Mouse (Mus musculus) T-helper 17 cell (primary cell): ENCODE results near the gene Kcnip1.

Source experiments
- in situ Hi-C, 2 experiments: fragments of 300-600 bp; cut with MboI, MseI; formaldehyde crosslinking; loops; 1 replicate in 1 of 2; 2 replicates in 1 of 2; pipeline ENCODE4 v1.15.1; 2025; ENCODE audit warnings: high pct_unique_total_duplicates in 2 of 2

Kcnip1 gene

DNA sequence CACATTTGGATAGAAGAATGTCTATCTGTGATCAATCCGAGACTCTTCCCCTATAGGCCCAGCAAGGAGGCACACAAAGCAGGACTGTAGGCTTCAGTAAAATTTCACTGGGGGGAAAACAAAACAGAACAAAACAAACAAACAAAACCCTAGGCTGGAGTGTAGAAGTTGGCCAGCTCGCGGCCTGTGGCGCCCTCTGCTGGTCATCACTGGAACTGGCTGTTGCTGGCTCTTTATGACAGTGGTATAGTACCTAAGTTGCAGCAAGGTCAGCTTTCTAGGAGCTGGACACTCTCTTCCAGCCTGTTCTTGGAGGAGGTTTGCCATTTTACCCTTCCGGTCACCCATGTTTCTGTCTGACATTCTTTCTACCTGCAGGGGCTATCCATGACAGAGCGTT is 75.4 kb downstream of the Kcnip1 start:
- in situ Hi-C loops: loop anchor here in 1 of 2 experiments (5.0 kb wide), 1 partner anchor 185 kb away; no protein-coding TSS in a partner anchor

DNA sequence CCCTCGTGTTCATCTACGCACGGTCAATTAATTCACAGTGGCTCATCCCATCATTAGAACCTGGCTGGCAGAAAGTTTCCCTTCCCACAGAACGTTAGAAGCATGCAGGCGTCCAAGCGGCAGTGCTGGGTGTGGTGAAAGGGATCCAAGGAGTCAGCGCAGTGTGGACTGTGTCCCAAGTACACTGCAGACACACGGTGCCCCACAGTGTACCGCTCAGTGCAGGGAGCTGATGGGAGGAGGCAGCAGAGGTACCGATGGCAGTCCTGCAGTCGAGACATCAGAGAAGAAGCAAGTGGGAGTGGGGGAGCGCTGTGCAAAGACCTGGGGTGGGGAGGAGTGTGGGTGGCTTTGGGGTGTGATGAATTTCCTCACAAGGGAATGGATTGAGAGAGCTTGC is 78.7 kb downstream of the Kcnip1 start:
- in situ Hi-C loops: loop anchor here in 1 of 2 experiments (5.0 kb wide), 1 partner anchor 182 kb away; no protein-coding TSS in a partner anchor

DNA sequence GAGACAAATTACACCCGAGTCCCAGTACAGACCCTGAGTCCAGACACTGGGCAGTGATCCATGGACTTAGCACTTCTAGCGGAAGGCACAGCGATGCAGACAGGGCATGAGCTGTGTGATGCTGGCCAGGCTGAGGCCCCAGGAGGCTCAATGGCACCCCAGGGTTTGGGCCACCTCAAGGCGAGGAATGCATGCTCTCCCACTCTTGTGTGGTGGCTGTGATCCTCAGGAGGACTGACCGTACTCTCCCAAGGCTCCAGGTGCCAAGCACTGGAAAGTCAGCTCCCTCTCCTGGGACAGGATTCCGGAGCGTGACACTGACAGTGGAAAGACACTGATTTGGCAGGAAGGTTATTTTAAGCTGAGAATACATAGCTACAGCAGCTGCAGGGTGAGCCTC is 79.9 kb downstream of the Kcnip1 start:
- in situ Hi-C loops: loop anchor here in 1 of 2 experiments (5.0 kb wide), 1 partner anchor 181 kb away; no protein-coding TSS in a partner anchor

DNA sequence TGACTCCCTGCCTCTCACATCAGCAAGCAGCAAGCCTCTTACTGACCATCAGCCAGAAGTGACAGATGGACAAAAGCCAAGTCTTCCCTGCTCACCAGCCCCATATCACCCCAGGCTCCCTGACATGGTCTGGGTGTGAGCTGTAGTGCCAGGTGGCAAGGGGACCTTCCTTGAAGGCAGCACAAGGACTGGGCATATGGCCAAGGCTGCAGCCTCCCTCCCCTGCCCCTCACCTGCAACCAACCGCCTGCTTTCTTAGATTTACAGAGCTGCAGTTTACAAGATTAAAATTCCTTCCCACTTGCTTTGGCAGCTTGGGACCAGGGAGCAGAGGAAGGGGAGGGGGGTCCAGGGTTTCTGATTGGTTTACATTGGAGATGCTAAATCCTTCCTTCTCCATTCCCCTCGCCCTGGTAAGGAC is 80.8 kb downstream of the Kcnip1 start:
- in situ Hi-C loops: loop anchor here in 1 of 2 experiments (5.0 kb wide), 1 partner anchor 180 kb away; no protein-coding TSS in a partner anchor

DNA sequence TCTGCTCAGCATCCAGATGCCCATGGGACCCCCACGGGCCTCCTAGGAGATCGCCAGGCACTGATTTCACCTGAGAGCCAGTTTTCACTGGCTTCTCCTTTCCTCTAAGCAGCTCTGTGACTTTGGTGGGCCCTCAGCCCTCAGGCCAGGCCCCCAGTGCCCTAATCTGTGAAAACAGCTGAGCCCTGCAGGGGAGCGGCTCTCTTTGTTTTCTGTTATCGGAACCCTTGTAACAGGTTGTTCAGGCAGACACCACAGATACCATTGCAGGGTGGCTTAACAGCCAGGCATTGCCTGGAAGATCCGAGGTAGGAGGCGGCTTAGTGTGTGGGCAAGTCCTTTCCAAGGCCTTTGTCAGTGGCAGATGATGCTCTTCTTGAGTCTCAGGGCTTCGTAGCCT is 82.0 kb downstream of the Kcnip1 start:
- in situ Hi-C loops: loop anchor here in 1 of 2 experiments (5.0 kb wide), 1 partner anchor 179 kb away; no protein-coding TSS in a partner anchor

DNA sequence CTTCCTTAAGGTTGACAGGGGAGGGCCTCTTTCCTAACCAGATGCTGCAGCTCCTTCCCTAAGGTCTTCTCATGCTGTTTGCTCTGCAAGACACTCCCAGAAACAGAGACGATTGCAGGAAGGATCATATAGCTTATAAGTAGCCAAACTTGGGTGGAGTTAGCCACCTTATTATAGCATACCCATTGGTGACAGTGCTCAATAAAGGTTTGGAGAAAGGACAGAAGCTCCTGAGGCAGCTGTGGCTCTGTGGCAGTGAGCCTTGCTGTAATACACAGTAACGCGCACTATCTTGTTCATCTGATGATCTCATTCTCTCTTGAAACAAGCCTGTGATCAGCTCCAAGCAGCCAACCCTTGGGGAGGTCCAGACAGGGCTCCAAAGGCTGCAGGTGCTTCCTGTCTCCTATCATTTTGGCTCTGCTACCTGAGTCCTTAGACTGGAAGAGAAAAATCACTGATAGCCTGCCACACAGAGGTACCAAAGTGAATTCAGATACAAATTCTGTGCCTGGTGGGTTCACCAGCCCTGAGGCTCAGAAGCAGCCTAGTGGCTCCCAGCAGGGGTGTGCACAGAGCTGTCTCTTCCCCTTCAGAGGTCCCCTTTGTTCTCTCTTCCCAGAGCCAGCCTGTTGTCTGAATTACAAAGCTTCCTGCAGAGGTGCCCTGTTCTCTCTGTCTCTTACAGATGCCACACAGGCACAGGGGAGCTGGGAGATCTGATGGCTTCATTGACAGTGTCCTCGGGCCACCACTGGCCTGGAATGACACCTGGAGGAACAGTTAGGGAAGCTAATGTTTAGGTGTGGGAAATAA is 84.4 kb downstream of the Kcnip1 start:
- in situ Hi-C loops: no loop called here

DNA sequence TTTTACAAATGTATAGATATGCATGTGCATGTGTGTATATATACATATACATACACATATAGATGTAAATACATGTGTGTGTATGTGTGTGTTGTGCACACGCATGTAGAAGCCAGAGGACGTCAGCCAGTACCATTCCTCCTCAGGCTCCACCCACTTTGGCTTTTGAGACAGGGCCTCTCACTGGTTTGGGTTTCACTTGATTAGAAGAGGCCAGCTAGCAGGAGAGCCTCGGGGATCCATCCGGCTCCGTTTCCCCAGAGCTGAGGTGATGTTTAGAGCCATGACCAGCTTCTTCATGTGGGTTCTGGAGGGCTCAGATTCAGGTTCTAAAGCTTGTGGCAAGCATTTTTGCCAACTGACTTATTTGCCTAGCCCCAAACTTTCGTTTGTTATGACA is 89.5 kb downstream of the Kcnip1 start:
- in situ Hi-C loops: no loop called here

DNA sequence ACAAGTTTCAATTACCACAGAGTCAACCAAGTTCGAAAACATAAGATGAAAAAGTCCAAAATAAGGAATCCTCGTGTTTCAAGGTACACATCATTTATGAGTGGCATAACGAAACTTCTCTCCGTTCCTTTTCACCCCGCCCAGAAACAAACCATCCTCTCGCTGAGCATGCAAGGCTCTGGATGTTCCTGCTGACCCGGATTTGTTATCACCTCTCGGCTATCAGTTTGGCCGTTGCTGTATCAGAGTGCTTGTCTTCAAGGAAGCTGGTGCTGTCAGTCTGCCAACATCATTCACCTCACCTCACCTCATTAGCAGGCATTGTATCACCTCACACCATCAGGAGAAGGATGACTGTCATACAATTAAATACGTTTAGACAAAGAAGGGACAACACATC is 90.6 kb downstream of the Kcnip1 start:
- in situ Hi-C loops: no loop called here

DNA sequence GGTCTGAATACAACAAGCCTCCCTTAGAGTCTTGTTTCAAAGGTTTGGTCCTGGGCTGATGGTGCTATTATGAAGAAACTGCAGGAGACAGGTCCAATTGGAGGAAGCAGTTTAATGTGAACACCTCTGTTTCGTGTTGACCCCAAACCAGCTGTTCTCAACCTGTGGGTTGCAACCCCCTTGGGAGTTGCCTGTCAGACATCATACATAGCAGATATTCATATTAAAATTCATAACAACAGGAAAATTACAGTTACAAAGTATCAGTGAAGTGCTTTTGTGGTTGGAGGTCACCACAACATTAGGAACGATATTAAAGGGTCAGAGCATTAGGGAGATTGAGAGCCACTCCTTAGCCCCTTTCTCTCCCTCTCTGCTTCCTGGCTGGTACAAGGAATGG is 91.2 kb downstream of the Kcnip1 start:
- in situ Hi-C loops: no loop called here

DNA sequence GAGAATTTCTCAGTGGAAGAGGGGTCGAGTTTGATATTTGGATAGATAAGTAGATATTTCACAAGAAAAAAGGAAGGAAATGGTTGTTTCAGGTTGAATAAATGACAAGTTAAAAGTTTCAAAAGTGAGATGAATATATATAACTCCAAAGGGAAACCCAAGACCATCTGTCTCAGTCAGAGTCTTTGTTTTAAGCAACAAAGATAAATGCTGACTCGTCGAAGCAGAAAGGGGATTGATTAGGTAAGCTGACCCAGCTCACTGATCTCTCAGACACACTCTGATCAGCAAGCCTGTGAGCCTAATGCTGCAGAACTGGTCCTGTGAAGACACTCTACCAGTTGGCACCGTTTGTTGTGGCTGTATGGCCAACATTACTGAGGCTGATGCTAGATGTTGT is 101.9 kb downstream of the Kcnip1 start:
- in situ Hi-C loops: no loop called here

DNA sequence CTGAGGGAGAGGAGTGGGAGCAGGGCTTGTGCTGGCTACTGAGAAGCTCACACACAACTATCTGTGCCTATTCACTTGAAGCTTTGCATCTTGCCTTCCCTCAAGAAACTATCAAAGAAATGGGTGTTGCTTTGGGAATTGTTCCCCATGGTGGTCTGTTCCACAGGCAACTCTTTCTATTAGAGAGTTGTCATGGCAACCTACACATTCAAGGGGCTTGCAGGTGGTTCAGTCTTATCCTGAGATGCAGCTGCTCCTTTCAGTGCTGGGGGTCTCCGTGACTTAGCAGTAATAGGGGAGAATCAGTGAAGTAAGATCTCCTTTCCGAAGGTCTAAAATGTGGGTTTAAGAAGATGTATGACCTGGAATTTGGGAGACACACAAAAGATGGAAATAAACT is 102.6 kb downstream of the Kcnip1 start:
- in situ Hi-C loops: no loop called here

DNA sequence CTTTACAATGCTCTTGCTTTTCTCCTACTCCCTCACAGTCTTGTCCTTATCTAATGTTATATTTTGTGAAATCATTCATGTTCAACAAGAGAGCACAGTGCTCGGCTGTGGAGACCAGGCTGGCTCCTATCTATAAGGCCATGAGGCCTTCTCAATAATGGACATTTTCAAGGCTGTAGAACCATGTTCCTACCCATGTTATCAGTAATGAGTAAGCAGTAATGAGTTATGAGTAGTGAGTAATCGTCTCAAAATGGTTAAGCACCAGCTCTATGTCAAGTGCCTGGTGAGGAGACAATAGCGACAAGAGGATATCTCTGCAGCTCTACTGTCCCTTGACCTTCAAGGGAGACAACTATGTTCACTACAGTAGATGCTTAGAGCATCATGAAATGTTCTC is 105.3 kb downstream of the Kcnip1 start:
- in situ Hi-C loops: no loop called here

DNA sequence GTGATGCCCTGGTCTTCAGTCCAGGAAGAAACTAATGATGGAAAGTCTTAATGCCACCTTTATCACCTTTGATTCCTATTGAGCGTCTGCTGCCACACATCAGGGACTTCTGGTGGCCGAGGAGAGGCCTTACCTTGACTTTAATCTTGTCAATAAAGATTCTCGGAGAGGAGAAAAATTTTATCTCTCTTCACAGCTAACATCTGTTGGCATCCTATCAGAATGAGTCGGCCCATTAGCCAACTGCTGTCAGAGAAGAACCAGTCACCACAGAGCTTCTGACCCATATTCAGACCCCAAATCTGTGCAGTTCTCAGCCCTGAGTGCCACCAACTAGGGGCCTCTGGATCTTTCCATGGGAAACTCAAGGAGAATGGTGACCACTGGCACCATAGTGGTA is 107.0 kb downstream of the Kcnip1 start:
- in situ Hi-C loops: no loop called here

DNA sequence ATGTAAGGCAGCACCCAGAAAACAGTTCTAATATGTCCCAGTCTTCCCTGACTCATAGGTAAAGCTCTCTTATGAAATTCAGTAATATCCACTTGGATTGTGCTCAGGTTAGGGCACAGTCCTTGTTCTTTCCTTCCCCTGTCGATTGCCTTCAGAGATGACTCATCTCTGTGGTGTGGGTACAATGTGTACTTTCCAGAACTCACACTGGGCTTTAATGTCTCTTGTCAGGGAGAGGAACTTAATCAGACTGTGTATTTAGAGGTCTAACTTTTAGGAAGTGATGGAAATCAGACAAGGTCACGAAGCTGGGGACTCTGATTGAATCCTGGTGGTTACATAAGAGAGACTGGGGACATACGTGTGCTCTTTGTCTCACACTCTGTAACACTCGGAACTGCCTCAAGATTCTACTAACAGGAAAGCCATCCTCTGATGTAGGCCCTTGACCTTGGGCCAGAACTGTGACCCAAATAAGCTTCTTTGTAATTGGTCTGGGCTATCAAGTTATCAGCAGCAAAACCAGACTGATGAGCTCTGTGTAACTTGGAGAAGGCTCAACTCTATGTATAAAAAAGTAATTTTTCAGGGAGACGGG is 110.1 kb downstream of the Kcnip1 start:
- in situ Hi-C loops: no loop called here

DNA sequence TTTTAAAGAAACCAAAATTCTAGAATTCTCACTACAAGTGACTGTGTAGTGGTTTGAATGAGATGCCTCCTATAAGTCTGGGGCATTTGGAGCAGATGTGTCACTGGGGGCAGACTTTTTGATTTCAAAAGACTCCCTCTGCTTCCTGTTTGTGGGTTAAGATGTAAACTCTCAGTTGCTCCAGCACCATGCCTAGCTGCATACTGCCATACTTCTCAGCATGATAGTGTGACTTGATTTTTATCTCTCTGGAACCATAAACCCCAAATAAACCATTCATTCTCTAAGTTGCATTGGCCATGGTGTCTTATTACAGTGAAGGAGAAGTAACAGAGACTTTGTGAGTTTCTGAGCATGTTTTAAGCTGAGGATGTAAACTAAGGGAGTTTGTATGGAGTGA is 118.0 kb downstream of the Kcnip1 start:
- in situ Hi-C loops: no loop called here

DNA sequence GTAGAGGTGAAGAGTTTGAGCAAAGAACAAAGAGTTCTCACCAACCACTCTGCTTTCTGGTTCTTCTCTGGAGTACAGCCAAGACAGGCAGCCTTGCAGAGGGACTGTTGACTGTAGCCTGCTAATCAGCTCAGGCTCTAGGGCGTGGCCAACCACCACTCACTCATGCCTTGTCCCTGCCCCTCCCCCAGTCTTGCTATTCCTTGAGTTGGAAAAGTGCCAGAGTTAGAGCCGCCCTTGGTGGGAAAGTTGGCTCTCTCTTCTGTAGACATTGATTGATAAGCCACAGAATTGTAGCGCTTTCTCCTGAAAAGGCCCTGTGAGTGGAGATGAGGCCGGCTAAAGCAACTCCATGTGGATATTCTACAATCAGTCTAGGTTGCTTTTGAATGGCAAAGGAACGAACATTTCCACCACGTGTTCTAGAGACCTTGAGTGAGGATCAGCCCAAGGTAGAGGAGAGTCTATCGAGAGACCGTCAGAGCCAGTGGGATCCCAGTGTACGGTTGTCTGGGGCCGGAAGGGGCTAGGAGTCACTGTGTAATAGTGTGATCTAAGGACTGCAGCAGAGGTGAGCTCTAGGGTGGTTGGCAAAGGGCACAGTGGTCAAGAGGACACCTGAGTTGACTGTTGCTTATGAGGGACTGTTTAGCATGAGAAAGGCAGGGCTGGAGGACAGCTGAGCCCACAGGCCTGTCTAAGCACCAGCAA is 119.7 kb downstream of the Kcnip1 start:
- in situ Hi-C loops: no loop called here

DNA sequence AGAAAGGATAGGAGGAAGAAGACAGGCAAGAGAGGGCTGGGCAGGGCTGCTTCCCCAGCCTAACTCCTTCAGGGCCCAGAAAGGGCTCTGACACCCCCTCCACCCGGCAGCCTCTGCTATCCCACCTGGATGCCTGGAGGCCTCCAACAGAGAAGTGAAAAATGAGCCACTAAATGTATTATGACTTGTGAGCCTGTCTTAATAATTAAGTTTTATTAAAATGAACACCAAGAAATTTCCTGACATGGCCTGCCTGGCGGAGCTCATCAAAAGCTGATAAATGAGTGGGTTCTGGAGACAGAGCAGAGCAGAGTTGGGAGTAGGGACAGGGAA is 120.3 kb downstream of the Kcnip1 start:
- in situ Hi-C loops: no loop called here

DNA sequence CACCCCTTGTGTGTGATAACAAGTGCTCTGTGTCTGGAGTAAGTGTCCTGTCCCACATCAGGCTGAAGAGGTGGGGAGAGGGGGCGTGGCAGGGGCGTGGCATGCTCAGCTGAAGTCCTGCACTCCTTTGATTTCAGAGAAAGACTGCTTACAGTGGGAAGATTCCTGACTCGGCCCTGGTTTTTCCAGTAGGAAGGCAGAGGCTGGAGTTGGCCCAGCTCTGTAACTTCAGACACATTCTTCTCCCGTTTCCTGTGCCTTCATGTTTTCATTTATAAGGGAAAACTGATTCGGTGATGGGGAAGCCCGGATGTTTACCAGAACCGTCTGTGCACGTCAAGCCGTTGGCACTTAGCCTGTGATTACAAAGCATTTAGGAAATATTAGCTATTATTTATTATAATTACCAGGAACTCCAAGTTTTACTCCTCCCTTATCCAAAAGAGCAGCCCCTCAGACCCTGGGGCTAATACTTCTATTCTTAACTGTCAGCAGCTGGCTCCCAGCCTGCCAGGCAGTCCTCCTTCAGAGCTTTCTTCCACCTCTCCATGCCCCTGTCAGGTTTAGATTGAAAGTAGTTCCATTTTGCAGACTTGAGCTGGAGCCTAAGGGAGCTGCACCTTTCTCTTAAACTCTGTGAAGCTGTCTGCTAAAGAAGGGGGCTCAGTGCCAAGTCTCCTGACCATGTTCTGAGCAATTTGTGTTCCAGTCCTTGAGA is 120.8 kb downstream of the Kcnip1 start:
- in situ Hi-C loops: no loop called here

DNA sequence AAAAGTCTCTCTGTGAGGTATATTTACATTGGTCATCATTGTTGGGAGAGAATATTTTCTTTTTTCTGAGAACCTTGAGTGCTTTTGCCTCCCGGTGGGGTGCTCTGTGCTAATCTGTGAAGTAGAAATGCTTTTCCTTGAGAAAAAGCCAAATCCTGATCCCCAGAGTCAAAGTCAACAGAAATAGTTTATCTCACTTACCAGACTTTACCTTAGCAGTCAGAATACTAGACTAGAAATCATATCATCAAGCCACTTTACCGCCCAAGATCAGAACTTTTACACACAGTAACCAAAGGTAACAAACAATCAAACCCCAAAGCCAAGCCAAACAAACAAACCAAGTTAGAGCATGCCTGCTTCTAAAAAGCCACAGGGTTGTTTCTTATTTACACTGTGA is 122.7 kb downstream of the Kcnip1 start:
- in situ Hi-C loops: no loop called here

DNA sequence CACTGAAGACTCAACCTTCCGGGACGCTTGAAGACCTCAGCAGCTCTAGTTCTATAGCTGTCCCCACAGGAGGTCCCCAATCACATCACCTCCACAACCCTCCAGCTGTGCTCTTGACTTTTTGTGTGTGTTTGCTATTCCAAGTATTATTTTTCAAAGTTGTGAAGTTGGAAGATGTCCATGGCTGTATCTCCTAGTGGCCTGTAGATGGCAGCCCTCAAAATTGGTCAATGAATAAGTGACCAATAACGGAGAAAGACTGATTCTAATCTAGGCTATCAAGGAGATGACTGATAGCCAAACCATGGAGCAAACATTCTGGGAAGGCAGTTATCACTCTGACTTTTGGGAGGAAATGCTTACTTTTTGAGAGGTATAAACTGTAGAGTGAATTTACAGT is 123.4 kb downstream of the Kcnip1 start:
- in situ Hi-C loops: no loop called here

DNA sequence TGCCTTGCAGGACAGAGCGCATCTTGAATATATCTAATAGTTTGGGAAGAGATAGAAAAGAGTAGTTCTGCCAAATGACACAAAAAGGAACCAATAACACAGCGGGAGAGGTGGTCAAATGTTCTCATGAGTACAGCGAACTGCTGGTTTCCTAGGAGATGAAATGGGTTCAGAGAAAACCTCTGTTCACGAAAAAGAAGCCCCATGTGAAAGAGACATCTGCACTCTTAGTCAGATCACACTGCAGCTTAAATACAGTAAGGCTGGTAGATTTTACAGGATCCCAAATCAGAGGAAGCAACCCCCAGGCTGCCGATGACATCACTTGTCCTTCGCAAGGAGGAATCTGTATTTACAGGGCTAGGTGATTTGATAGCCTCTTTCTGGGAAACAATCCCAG is 126.2 kb downstream of the Kcnip1 start:
- in situ Hi-C loops: no loop called here

DNA sequence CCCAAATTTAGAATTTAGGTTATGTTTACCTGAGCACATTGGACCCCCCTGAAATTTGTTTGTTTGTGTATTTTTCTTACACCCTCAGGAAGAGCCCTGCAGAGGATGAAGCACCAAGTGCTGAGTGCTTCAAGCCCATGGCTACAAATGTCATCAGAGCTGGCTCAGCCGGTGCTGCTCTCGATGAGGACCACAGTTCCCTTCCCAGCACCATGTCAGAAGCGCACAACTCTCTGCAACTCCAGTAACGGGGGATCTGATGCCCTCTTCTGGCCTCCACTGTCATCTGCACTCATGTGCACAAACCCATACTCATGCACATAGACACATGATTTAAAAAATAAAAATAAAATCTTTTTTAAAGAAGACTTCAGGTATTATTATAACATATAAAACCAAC is 128.7 kb downstream of the Kcnip1 start:
- in situ Hi-C loops: no loop called here
